Mouse (Mus musculus) brain, embryonic 14.5 days (tissue): ENCODE results near the gene Bricd5.

Experiments
- CTCF ChIP-seq: fragments of 200-500 bp; IDR thresholded peaks from 2 replicates; pipeline ENCODE4 v1.5.1; 2012; ENCODE audit warnings: inconsistent platforms, mild to moderate bottlenecking, moderate library complexity, borderline replicate concordance; ENCODE audit not compliant: insufficient read depth, insufficient read length; ENCODE audit errors: extremely low read depth
- POLR2A ChIP-seq: fragments of 200-500 bp; IDR thresholded peaks from 2 replicates; pipeline ENCODE4 v1.6.1; 2012; ENCODE audit warnings: mild to moderate bottlenecking, inconsistent platforms, borderline replicate concordance; ENCODE audit not compliant: poor library complexity, insufficient read depth, insufficient read length, severe bottlenecking; ENCODE audit errors: extremely low read depth

DNA sequence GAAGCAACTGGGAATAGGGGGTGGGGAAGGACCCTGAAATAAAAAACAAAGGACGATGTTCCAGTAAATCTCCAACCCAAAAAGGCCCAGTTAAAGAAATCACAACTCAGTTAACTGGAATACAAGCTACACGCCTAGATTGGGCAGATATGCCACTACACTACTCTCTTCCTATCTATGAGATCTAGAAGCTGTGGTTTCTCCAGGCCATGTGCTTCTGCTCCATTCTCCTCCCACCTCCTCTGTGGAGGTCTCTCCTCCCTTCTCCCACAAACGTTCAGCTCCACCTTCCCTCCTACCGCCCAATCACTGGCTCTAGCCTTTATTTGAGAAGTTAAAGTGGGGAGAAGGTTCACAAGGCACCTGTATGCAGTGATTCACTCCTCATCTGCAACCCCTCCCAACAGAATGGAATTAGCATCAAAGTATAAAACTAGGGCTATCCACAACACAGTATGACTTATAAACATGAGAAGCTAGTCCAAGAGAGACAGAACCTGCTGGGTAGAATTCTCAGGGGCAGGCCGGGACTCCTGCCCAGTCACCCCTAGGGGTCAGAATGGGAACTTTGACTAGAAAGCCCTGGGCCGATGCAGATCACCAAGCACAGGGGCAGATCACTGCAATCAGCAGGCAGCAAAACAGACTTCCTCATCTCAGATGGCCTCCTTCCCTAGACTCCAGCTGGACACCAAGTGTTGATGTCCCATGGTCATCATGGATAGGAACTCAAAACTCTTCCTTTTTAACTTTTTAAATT, 10.1 kb upstream of the Bricd5 start:
- TF ChIP-seq CTCF: 0 out of 2 replicates have a peak, but pooled peaks have one; percentile 2
- no peak for TF ChIP-seq POLR2A
